Comparison of ENCODE assay signal across 19 mouse cellular contexts in the genomic region with DNA sequence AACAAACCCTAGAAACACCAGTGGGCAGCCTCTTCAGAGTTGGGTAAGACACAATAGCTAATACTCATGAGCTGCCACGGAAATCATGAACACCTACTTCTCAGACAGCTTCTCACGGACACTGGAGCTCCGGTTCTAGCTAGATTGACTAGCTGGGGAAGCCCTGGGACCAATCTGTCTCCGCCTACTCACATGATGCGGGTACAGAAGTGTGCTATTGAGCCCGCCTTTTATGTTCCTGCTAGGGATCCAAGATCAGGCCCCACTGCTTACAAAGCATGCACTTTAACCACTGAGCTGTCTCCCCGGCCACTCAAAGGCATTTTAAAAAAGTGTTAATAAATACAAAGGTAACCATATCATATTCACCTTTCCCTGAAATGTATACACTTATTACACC. TPM values are rescaled to one million over a fixed set of nuclear protein-coding genes. Genes with fewer than 3 reads are reported as not detected.
DNase-seq lines count a peak whose midpoint lies in the region; ATAC-seq lines count a peak whose summit lies in the region.
"Had no signal": no experiment of that assay in that cellular context is flagged by ENCODE, and none has a peak within 500 bp of the region (broad histone marks: within the 10 kb centered on the region; RNA-seq: fewer than 3 reads in every experiment).

No protein-coding gene starts in this region.

- H3K9ac ChIP-seq in heart, embryonic 12.5 days = no peak overlapping the region
- H3K9ac ChIP-seq in intestine, embryonic 15.5 days = no peak overlapping the region
- H3K9ac ChIP-seq in midbrain, embryonic 13.5 days (replicated peaks) = no peak overlapping the region
- H3K9ac ChIP-seq: forebrain, embryonic 13.5 days; limb, embryonic 15.5 days; liver, postnatal 0 days; neural tube, embryonic 13.5 days had no signal

- WGBS in heart, embryonic 12.5 days = 47% methylated on average over 7 of the region's 7 CpGs
- 71% methylated on average over 7 of the region's 7 CpGs for WGBS in intestine, embryonic 15.5 days
- 75% methylated on average over 7 of the region's 7 CpGs for WGBS in midbrain, embryonic 13.5 days

- no peaks in the 10 kb centered on the region for H3K9me3 ChIP-seq in heart, embryonic 12.5 days (replicated peaks)
- H3K9me3 ChIP-seq in intestine, embryonic 15.5 days = no peaks in the 10 kb centered on the region
- H3K9me3 ChIP-seq in midbrain, embryonic 13.5 days = no peaks in the 10 kb centered on the region
- H3K9me3 ChIP-seq: forebrain, embryonic 13.5 days; limb, embryonic 15.5 days; neural tube, embryonic 13.5 days had no signal

- H3K4me2 ChIP-seq in heart, embryonic 12.5 days = peak overlapping the region; percentile 33
- no peak overlapping the region for H3K4me2 ChIP-seq in intestine, embryonic 15.5 days (replicated peaks)
- no peak overlapping the region for H3K4me2 ChIP-seq in midbrain, embryonic 13.5 days (replicated peaks)
- H3K4me2 ChIP-seq: forebrain, embryonic 13.5 days; limb, embryonic 15.5 days; midbrain, embryonic 11.5 days; neural tube, embryonic 13.5 days had no signal

- no peaks in the 10 kb centered on the region for H3K27me3 ChIP-seq in heart, embryonic 12.5 days (replicated peaks)
- H3K27me3 ChIP-seq in intestine, embryonic 15.5 days (replicated peaks) = no peaks in the 10 kb centered on the region
- H3K27me3 ChIP-seq in midbrain, embryonic 13.5 days = no peaks in the 10 kb centered on the region
- H3K27me3 ChIP-seq: forebrain, embryonic 13.5 days; limb, embryonic 15.5 days; neural tube, embryonic 13.5 days had no signal

- peaks cover 4% of the 10 kb centered on the region; the same call in 1 of the 2 replicates for H3K36me3 ChIP-seq in heart, embryonic 12.5 days
- no peaks in the 10 kb centered on the region for H3K36me3 ChIP-seq in intestine, embryonic 15.5 days
- H3K36me3 ChIP-seq in midbrain, embryonic 13.5 days = peaks cover 3% of the 10 kb centered on the region; the same call in 1 of the 2 replicates

- no peak for DNase-seq in heart, adult 11 months
- DNase-seq in kidney, adult 9 months = peak; percentile 36
- DNase-seq in kidney, postnatal 4 days = no peak
- peak; percentile 36 for DNase-seq in ES-CJ7 (ENCODE audit: low read depth, low spot score)
- DNase-seq in gastrocnemius, postnatal 14 days = no peak
- DNase-seq: cerebellum, adult 9-10 months; heart, postnatal 4 days; liver, postnatal 0 days; spleen, adult 18-20 months; thymus, adult 2 months had no signal

- 0 out of 2 replicates have a peak, but pooled peaks cover 2% of the 10 kb centered on the region for H3K4me1 ChIP-seq in heart, embryonic 12.5 days (replicated peaks)
- H3K4me1 ChIP-seq in intestine, embryonic 15.5 days (replicated peaks) = no peaks in the 10 kb centered on the region
- H3K4me1 ChIP-seq in midbrain, embryonic 13.5 days (replicated peaks) = no peaks in the 10 kb centered on the region
- H3K4me1 ChIP-seq: limb, embryonic 15.5 days had no signal

- no peak overlapping the region; the same call in 1 of the 2 replicates for H3K4me3 ChIP-seq in heart, embryonic 12.5 days
- no peak overlapping the region for H3K4me3 ChIP-seq in intestine, embryonic 15.5 days (replicated peaks)
- H3K4me3 ChIP-seq in midbrain, embryonic 13.5 days (replicated peaks) = no peak overlapping the region
- H3K4me3 ChIP-seq: forebrain, embryonic 13.5 days; limb, embryonic 15.5 days; neural tube, embryonic 13.5 days had no signal

- intact Hi-C loops in gastrocnemius, postnatal 14 days (cut with DNase I; ENCODE audit: low total_unique reads) = no loop called here

- ATAC-seq in heart, embryonic 12.5 days (ENCODE audit: insufficient number of reproducible peaks, low FRiP score) = no peak; the same call in 1 of the 2 replicates
- ATAC-seq in intestine, embryonic 15.5 days = peak; percentile 71
- ATAC-seq in midbrain, embryonic 13.5 days = no peak
- ATAC-seq: forebrain, embryonic 13.5 days; hindbrain, embryonic 16.5 days; liver, postnatal 0 days had no signal

- H3K27ac ChIP-seq in heart, embryonic 12.5 days (ENCODE audit: poor library complexity, severe bottlenecking) = no peak overlapping the region
- H3K27ac ChIP-seq in intestine, embryonic 15.5 days = no peak overlapping the region
- no peak overlapping the region for H3K27ac ChIP-seq in midbrain, embryonic 13.5 days
- H3K27ac ChIP-seq: forebrain, embryonic 13.5 days; limb, embryonic 15.5 days; macrophage; neural tube, embryonic 13.5 days had no signal

RNA-seq across cellular contexts. Expression of a gene that starts 46.5 kb away (rescaled TPM):
- 0.88 and 1.0 TPM in 2 replicates for polyA plus RNA-seq in heart, embryonic 12.5 days (2016; fragmentation: Nextera tagmentation; extraction: Ambion mirVana)
- polyA plus RNA-seq in intestine, embryonic 15.5 days (2015; fragmentation: Nextera tagmentation; extraction: Ambion mirVana) = 0.92 TPM in 2 replicates
- total RNA-seq in gastrocnemius, postnatal 14 days (2021) = 1 to 10 TPM; 2.5 to 3.0 TPM
- 3.9 and 4.4 TPM in 2 replicates for polyA plus RNA-seq in midbrain, embryonic 13.5 days (2015; fragmentation: Nextera tagmentation; extraction: Ambion mirVana)
- polyA plus RNA-seq: macrophage had no signal

Comparison
In these comparisons a context has a peak if more than half of its experiments do, and no peak if none do; other contexts are left out.
1. DNase-seq: peak in kidney, adult 9 months (single experiment) and ES-CJ7 (single experiment); none in heart, adult 11 months (single experiment), kidney, postnatal 4 days (0 of 2) and gastrocnemius, postnatal 14 days (single experiment).